Mouse (Mus musculus): ENCODE measurements around the gene Gatc.

- TF ChIP-seq MAFK (IDR thresholded peaks at IDR 0.05; ENCODE audit: insufficient read depth, low read depth, low read length) (no peak), CHD2 (IDR thresholded peaks at IDR 0.05; ENCODE audit: low read depth, low read length) (no peak), HCFC1 (IDR thresholded peaks at IDR 0.05; ENCODE audit: borderline replicate concordance, insufficient read depth, low read length) (no peak), ZC3H11A (IDR thresholded peaks at IDR 0.05; ENCODE audit: borderline replicate concordance, low read depth, low read length) (no peak), ZNF384 (IDR thresholded peaks at IDR 0.05; ENCODE audit: low read depth, low read length) (no peak)
These were observed 30.8 kb upstream of the Gatc start for GRCm38 (mm10) chr5:115371736-115372135.

All from ES-E14 (cell line).